Mouse (Mus musculus) MEL (cell line): ENCODE results near the gene Gm20441. TPM values are rescaled to one million over a fixed set of nuclear protein-coding genes. Genes with fewer than 3 reads are reported as not detected.

Source experiments
- DNase-seq: peaks from one replicate; pipeline ENCODE4 v3.0.0; 2011; ENCODE audit warnings: low read depth, low spot score
- H3K27ac ChIP-seq: 2 replicates; pipeline ENCODE4 v1.5.1; 2012; ENCODE audit warnings: low read depth, mild to moderate bottlenecking, control low read depth, low read length, moderate library complexity; ENCODE audit not compliant: control insufficient read depth
- H3K27me3 ChIP-seq, 2 experiments: fragments of 150-350 bp in 1 of 2; sonication (generic) in 1 of 2; 2 replicates each; pipeline ENCODE4 v1.6.1; 2012; ENCODE audit warnings: low read length in 2 of 2, mild to moderate bottlenecking in 2 of 2, improper control_type of control experiment in 1 of 2, moderate library complexity in 1 of 2; ENCODE audit not compliant: insufficient read depth in 2 of 2, control insufficient read depth in 1 of 2
- H3K36me3 ChIP-seq, 2 experiments: 2 replicates each; pipeline ENCODE4 v1.6.1; 2012 to 2014; ENCODE audit warnings: low read length in 2 of 2, improper control_type of control experiment in 1 of 2, inconsistent platforms in 1 of 2, mild to moderate bottlenecking in 1 of 2; ENCODE audit not compliant: insufficient read depth in 2 of 2, control insufficient read depth in 1 of 2
- H3K4me1 ChIP-seq, 2 experiments: fragments of 150-350 bp in 1 of 2; sonication (generic) in 1 of 2; 2 replicates each; pipeline ENCODE4 v1.6.1; 2012; ENCODE audit warnings: low read length in 2 of 2, improper control_type of control experiment in 1 of 2, mild to moderate bottlenecking in 1 of 2; ENCODE audit not compliant: insufficient read depth in 2 of 2, control insufficient read depth in 1 of 2
- H3K4me3 ChIP-seq, 2 experiments: fragments of 150-350 bp in 1 of 2; sonication (generic) in 1 of 2; 2 replicates each; pipeline ENCODE4 v1.5.1; 2012; ENCODE audit warnings: low read depth in 2 of 2, low read length in 2 of 2, mild to moderate bottlenecking in 2 of 2, moderate library complexity in 2 of 2, control low read depth in 1 of 2, improper control_type of control experiment in 1 of 2; ENCODE audit not compliant: control insufficient read depth in 1 of 2, insufficient read depth in 1 of 2
- H3K79me2 ChIP-seq: 2 replicates; pipeline ENCODE4 v1.6.1; 2012; ENCODE audit warnings: mild to moderate bottlenecking, low read length, moderate library complexity; ENCODE audit not compliant: control insufficient read depth, poor library complexity, insufficient read depth
- H3K9ac ChIP-seq: 2 replicates; pipeline ENCODE4 v1.6.1; 2012; ENCODE audit warnings: low read depth, mild to moderate bottlenecking, control low read depth, low read length, moderate library complexity; ENCODE audit not compliant: control insufficient read depth, poor library complexity, severe bottlenecking
- H3K9me3 ChIP-seq: fragments of 150-350 bp; sonication (generic); replicated peaks from 2 replicates; pipeline ENCODE4 v1.6.1; 2012; ENCODE audit warnings: mild to moderate bottlenecking, low read length, improper control_type of control experiment, moderate library complexity; ENCODE audit not compliant: insufficient read depth
- BHLHE40 ChIP-seq: IDR thresholded peaks from 2 replicates; pipeline ENCODE4 v1.6.1; 2012; ENCODE audit warnings: low read depth, mild to moderate bottlenecking, inconsistent platforms, low read length, improper control_type of control experiment, borderline replicate concordance
- CHD1 ChIP-seq: IDR thresholded peaks from 2 replicates; pipeline ENCODE4 v1.6.1; 2012; ENCODE audit warnings: low read depth, mild to moderate bottlenecking, inconsistent platforms, low read length, improper control_type of control experiment
- E2F4 ChIP-seq: IDR thresholded peaks from 2 replicates; pipeline ENCODE4 v1.6.1; 2011; ENCODE audit warnings: low read depth, low read length, improper control_type of control experiment, borderline replicate concordance
- ELF1 ChIP-seq: IDR thresholded peaks from 2 replicates; pipeline ENCODE4 v1.6.1; 2014; ENCODE audit warnings: low read depth, mild to moderate bottlenecking, inconsistent platforms, low read length, improper control_type of control experiment, moderate library complexity
- EP300 ChIP-seq, 2 experiments: IDR thresholded peaks; 2 replicates each; pipeline ENCODE4 v1.6.1; 2011; ENCODE audit warnings: improper control_type of control experiment in 2 of 2, low read length in 2 of 2, low read depth in 1 of 2, mild to moderate bottlenecking in 1 of 2
- ETS1 ChIP-seq: IDR thresholded peaks from 2 replicates; pipeline ENCODE4 v1.6.1; 2012; ENCODE audit warnings: low read depth, mild to moderate bottlenecking, inconsistent platforms, low read length, improper control_type of control experiment, moderate library complexity
- HCFC1 ChIP-seq: IDR thresholded peaks from 2 replicates; pipeline ENCODE4 v1.6.1; 2012; ENCODE audit warnings: low read depth, mild to moderate bottlenecking, inconsistent platforms, low read length, improper control_type of control experiment, moderate library complexity
- KAT2A ChIP-seq: conservative IDR thresholded peaks from 2 replicates; pipeline ENCODE4 v1.6.1; 2012; ENCODE audit warnings: low read depth, low read length, improper control_type of control experiment, inconsistent platforms
- MEF2A ChIP-seq: IDR thresholded peaks from 2 replicates; pipeline ENCODE4 v1.6.1; 2014; ENCODE audit warnings: low read depth, mild to moderate bottlenecking, inconsistent platforms, low read length, improper control_type of control experiment; ENCODE audit not compliant: poor library complexity, insufficient replicate concordance, severe bottlenecking; ENCODE audit errors: extremely low read depth
- MXI1 ChIP-seq: IDR thresholded peaks from 2 replicates; pipeline ENCODE4 v1.6.1; 2011; ENCODE audit warnings: mild to moderate bottlenecking, low read depth, low read length, improper control_type of control experiment
- MYB ChIP-seq: IDR thresholded peaks from 2 replicates; pipeline ENCODE4 v1.6.1; 2011; ENCODE audit warnings: mild to moderate bottlenecking, low read depth, low read length, improper control_type of control experiment
- NRF1 ChIP-seq: IDR thresholded peaks from 2 replicates; pipeline ENCODE4 v1.6.1; 2014; ENCODE audit warnings: low read depth, mild to moderate bottlenecking, inconsistent platforms, low read length, improper control_type of control experiment, moderate library complexity; ENCODE audit not compliant: poor library complexity, insufficient read depth, severe bottlenecking
- POLR2AphosphoS2 ChIP-seq: IDR thresholded peaks from 2 replicates; pipeline ENCODE4 v1.6.1; 2011; ENCODE audit warnings: low read length, improper control_type of control experiment
- RAD21 ChIP-seq: IDR thresholded peaks from 2 replicates; pipeline ENCODE4 v1.6.1; 2011; ENCODE audit warnings: mild to moderate bottlenecking, low read depth, low read length, improper control_type of control experiment
- RCOR1 ChIP-seq: IDR thresholded peaks from 2 replicates; pipeline ENCODE4 v1.6.1; 2012; ENCODE audit warnings: low read depth, mild to moderate bottlenecking, inconsistent platforms, low read length, improper control_type of control experiment
- SIN3A ChIP-seq: IDR thresholded peaks from 2 replicates; pipeline ENCODE4 v1.6.1; 2012; ENCODE audit warnings: low read length, improper control_type of control experiment, inconsistent platforms
- SMC3 ChIP-seq: IDR thresholded peaks from 2 replicates; pipeline ENCODE4 v1.6.1; 2011; ENCODE audit warnings: low read depth, low read length, improper control_type of control experiment
- TCF12 ChIP-seq: IDR thresholded peaks from 2 replicates; pipeline ENCODE4 v1.6.1; 2014; ENCODE audit warnings: low read depth, mild to moderate bottlenecking, inconsistent platforms, low read length, improper control_type of control experiment, moderate library complexity
- UBTF ChIP-seq: IDR thresholded peaks from 2 replicates; pipeline ENCODE4 v1.6.1; 2012; ENCODE audit warnings: low read depth, mild to moderate bottlenecking, inconsistent platforms, low read length, improper control_type of control experiment, moderate library complexity, borderline replicate concordance; ENCODE audit not compliant: insufficient read depth
- USF1 ChIP-seq: IDR thresholded peaks from 2 replicates; pipeline ENCODE4 v1.6.1; 2014; ENCODE audit warnings: low read depth, mild to moderate bottlenecking, inconsistent platforms, low read length, improper control_type of control experiment, moderate library complexity
- USF2 ChIP-seq, 2 experiments: IDR thresholded peaks; 2 replicates each; pipeline ENCODE4 v1.6.1; 2011 to 2012; ENCODE audit warnings: improper control_type of control experiment in 2 of 2, low read length in 2 of 2, borderline replicate concordance in 1 of 2, inconsistent platforms in 1 of 2, low read depth in 1 of 2, mild to moderate bottlenecking in 1 of 2; ENCODE audit not compliant: insufficient read depth in 1 of 2
- ZKSCAN1 ChIP-seq: IDR thresholded peaks from 2 replicates; pipeline ENCODE4 v1.6.1; 2012; ENCODE audit warnings: low read depth, mild to moderate bottlenecking, inconsistent platforms, low read length, improper control_type of control experiment, moderate library complexity
- ZNF384 ChIP-seq: IDR thresholded peaks from 2 replicates; pipeline ENCODE4 v1.6.1; 2012; ENCODE audit warnings: low read depth, mild to moderate bottlenecking, inconsistent platforms, low read length, improper control_type of control experiment
- polyA plus RNA-seq, 2 experiments: library from polyadenylated mRNA; stranded (reverse) in 1 of 2; unstranded in 1 of 2; fragments of >175 nt in 1 of 2; fragments of >200 nt in 1 of 2; gene quantifications; 2 replicates each; pipeline versions ENCODE4 v1.2.1 to v1.2.4; 2012; ENCODE audit warnings: low replicate concordance in 2 of 2, low read depth in 1 of 2; ENCODE audit not compliant: insufficient read length in 2 of 2, insufficient read depth in 1 of 2, missing spikeins in 1 of 2
- total RNA-seq: library from RNA; depleted of rRNA; stranded (reverse); fragments of 300-350 nt; gene quantifications from 2 replicates; pipeline ENCODE4 v1.2.3, GENCODE M21; 2012

The Gm20441 gene
- total and polyA plus RNA-seq, 3 experiments = not detected

DNA sequence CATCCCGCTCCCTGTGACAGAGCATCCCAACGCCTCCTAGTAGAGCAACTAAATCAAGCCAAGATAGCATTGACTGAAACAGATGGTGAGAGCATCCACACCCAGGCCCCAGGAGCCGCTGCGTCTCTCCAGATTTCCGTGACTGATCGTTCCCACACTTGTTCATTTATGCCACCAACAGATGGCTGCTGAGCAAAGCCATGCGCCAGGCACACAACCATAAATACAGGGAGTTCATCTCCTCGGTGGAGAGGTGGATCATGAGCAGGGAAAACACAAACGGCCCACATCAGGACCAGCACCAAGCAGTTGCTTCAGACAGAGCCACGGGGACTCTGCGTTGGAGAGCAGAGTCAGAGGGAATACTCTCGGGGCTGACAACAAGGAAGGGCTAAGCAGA lies 37.4 kb downstream of the Gm20441 start:
- TF ChIP-seq ZKSCAN1 = no peak
- TF ChIP-seq UBTF = no peak
- TF ChIP-seq CHD1 = no peak

DNA sequence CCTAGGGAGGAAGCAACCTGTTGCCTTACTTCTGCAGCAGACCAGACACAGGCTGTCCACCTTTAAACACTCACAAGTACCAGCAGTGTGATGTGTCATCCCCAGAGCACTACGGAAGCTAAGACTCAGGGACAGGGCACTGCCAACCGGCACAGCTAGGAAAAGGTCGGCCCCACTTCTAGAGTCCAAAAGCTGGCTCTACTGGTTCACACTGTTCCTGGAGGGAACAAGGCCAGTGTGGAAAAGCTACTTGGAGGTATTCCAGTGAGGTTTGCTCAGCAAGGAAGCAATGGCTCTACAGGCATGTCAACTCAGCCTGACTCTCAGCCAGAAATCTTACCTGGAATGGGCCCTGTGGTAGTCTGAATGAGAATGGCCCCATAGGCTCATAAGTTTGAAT lies 39.9 kb downstream of the Gm20441 start:
- TF ChIP-seq SIN3A = no peak
- TF ChIP-seq ELF1 = no peak
- no peak for TF ChIP-seq POLR2AphosphoS2
- no peak for TF ChIP-seq USF1
- TF ChIP-seq ZKSCAN1 = no peak
- TF ChIP-seq HCFC1 = no peak
- TF ChIP-seq EP300 (IDR thresholded peaks at IDR 0.05; ENCODE audit: low read depth in 1 of 2, low read length in 2 of 2) = no peak
- TF ChIP-seq MXI1 = no peak
- no peak for TF ChIP-seq TCF12
- TF ChIP-seq ZNF384 = no peak
- no peak for TF ChIP-seq RAD21
- no peak for TF ChIP-seq MEF2A
- TF ChIP-seq SMC3 = no peak

More for the DNA sequence above, 37.4 kb downstream of the Gm20441 start:
- no peak overlapping the region for H3K4me3 ChIP-seq
- no peak for DNase-seq
- H3K36me3 ChIP-seq = peaks cover 0 to 18% of the 10 kb centered on the region in 2 experiments; a peak in 2 of 4 replicates
- no peak overlapping the region for H3K27ac ChIP-seq
- no peaks in the 10 kb centered on the region for H3K9me3 ChIP-seq
- H3K9ac ChIP-seq = no peak overlapping the region
- H3K4me1 ChIP-seq = no peaks in the 10 kb centered on the region
- no peaks in the 10 kb centered on the region for H3K79me2 ChIP-seq
- no peaks in the 10 kb centered on the region for H3K27me3 ChIP-seq

DNA sequence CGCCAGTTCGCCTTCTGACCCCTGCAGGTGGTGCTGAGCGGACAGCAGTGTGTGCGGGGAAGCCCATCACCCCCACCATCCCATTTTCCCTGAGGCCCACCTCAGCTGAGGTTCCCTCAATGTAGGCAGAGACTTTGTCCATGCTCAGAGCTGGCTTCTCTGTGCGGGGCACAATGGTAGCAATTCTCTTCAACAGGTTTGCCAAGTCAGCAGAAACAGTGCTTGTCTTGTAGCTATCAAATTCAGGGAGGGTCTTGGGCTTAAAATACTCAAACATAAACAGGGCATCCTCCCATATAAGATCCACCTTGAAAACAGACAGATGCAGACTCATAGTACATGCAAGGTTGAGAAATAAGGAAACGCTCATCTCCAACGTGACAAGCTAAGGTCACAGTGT lies 55.3 kb downstream of the Gm20441 start:
- Histone ChIP-seq H3K27ac (no peak overlapping the region), H3K36me3 (peaks cover 0 to 16% of the 10 kb centered on the region in 2 experiments; a peak in 2 of 4 replicates), H3K9ac (no peak overlapping the region), H3K27me3 (no peaks in the 10 kb centered on the region), H3K4me1 (no peaks in the 10 kb centered on the region), H3K4me3 (no peak overlapping the region), H3K79me2 (no peaks in the 10 kb centered on the region), H3K9me3 (no peaks in the 10 kb centered on the region)
- no peak for TF ChIP-seq MEF2A
- TF ChIP-seq NRF1 = no peak
- no peak for TF ChIP-seq RCOR1
- TF ChIP-seq E2F4 = no peak
- no peak for TF ChIP-seq KAT2A
- no peak for TF ChIP-seq ETS1
- no peak for TF ChIP-seq MYB
- TF ChIP-seq HCFC1 = no peak
- no peak for TF ChIP-seq POLR2AphosphoS2
- TF ChIP-seq USF2 (IDR thresholded peaks at IDR 0.05; ENCODE audit: borderline replicate concordance in 1 of 2, insufficient read depth in 1 of 2, low read depth in 1 of 2, low read length in 2 of 2) = no peak
- TF ChIP-seq BHLHE40 = no peak
- DNase-seq = no peak

More for the DNA sequence above, 39.9 kb downstream of the Gm20441 start:
- Histone ChIP-seq H3K27ac (no peak overlapping the region), H3K9me3 (no peaks in the 10 kb centered on the region), H3K9ac (no peak overlapping the region), H3K4me1 (no peaks in the 10 kb centered on the region), H3K4me3 (no peak overlapping the region), H3K36me3 (peaks cover 0 to 21% of the 10 kb centered on the region in 2 experiments; a peak in 2 of 4 replicates), H3K79me2 (no peaks in the 10 kb centered on the region), H3K27me3 (no peaks in the 10 kb centered on the region)
- DNase-seq = no peak
